Mouse (Mus musculus) erythroblast, embryonic 14.5 days (primary cell): ENCODE data around the gene Tspan18. TPM values are rescaled to one million over a fixed set of nuclear protein-coding genes. Genes with fewer than 3 reads are reported as not detected.
A peak's percentile ranks its signal among the peaks of the same experiment; 100 is the strongest.

Experiments
- H3K27me3 ChIP-seq: 2 replicates; pipeline ENCODE4 v1.6.1; 2012; ENCODE audit warnings: inconsistent platforms; ENCODE audit not compliant: control insufficient read depth
- H3K36me3 ChIP-seq: 2 replicates; pipeline ENCODE4 v1.6.1; 2012; ENCODE audit warnings: mild to moderate bottlenecking, inconsistent platforms; ENCODE audit not compliant: control insufficient read depth
- H3K4me1 ChIP-seq: 2 replicates; pipeline ENCODE4 v1.6.1; 2012; ENCODE audit warnings: inconsistent platforms; ENCODE audit not compliant: control insufficient read depth
- H3K4me3 ChIP-seq: replicated peaks from 2 replicates; pipeline ENCODE3; 2012; ENCODE audit warnings: moderate library complexity, mild to moderate bottlenecking, inconsistent platforms
- H3K9me3 ChIP-seq: 2 replicates; pipeline ENCODE4 v1.6.1; 2012; ENCODE audit warnings: low read length, inconsistent platforms, mixed read lengths; ENCODE audit not compliant: control insufficient read depth
- GATA1 ChIP-seq: IDR thresholded peaks from 2 replicates; pipeline ENCODE4 v1.6.1; 2012; ENCODE audit warnings: low read length, inconsistent platforms, mixed read lengths
- TAL1 ChIP-seq: IDR thresholded peaks from 3 replicates; pipeline ENCODE4 v1.6.1; 2012; ENCODE audit warnings: low read length, inconsistent platforms, mixed read lengths
- polyA plus RNA-seq: library from polyadenylated mRNA; stranded (reverse); fragments of >175 nt; gene quantifications from 2 replicates; pipeline ENCODE4 v1.2.3, GENCODE M21; 2012

Tspan18 gene
- polyA plus RNA-seq, 1 experiment: 0.50 TPM

- Histone ChIP-seq H3K4me1 (no peaks in the 10 kb centered on the region), H3K9me3 (no peaks in the 10 kb centered on the region), H3K36me3 (no peaks in the 10 kb centered on the region), H3K27me3 (no peaks in the 10 kb centered on the region), H3K4me3 (no peak overlapping the region)
- TF ChIP-seq TAL1 (no peak), GATA1 (no peak)
Measured at GRCm38 (mm10) chr2:93278181-93278975, 55.9 kb downstream of the Tspan18 start.

GRCm38 (mm10) chr2:93277486-93277885 is 56.8 kb downstream of the Tspan18 start:
- Histone ChIP-seq H3K4me1 (no peaks in the 10 kb centered on the region), H3K9me3 (no peaks in the 10 kb centered on the region), H3K4me3 (no peak overlapping the region), H3K36me3 (no peaks in the 10 kb centered on the region), H3K27me3 (no peaks in the 10 kb centered on the region)
- no peak for TF ChIP-seq GATA1
- TF ChIP-seq TAL1: no peak

- H3K4me3 ChIP-seq: no peak overlapping the region
- TF ChIP-seq GATA1 (no peak), TAL1 (no peak)
- no peaks in the 10 kb centered on the region for H3K27me3 ChIP-seq
- H3K4me1 ChIP-seq: no peaks in the 10 kb centered on the region
- no peaks in the 10 kb centered on the region for H3K9me3 ChIP-seq
- no peaks in the 10 kb centered on the region for H3K36me3 ChIP-seq
Measured at GRCm38 (mm10) chr2:93276026-93276425, 58.3 kb downstream of the Tspan18 start.

GRCm38 (mm10) chr2:93273916-93274315 is 60.4 kb downstream of the Tspan18 start:
- Histone ChIP-seq H3K27me3 (no peaks in the 10 kb centered on the region), H3K4me1 (no peaks in the 10 kb centered on the region), H3K9me3 (no peaks in the 10 kb centered on the region), H3K36me3 (no peaks in the 10 kb centered on the region), H3K4me3 (no peak overlapping the region)
- TF ChIP-seq GATA1: 0 out of 2 replicates have a peak, but pooled peaks have one; percentile 7
- TF ChIP-seq TAL1: no peak

GRCm38 (mm10) chr2:93270083-93270482 is 64.2 kb downstream of the Tspan18 start:
- H3K4me1 ChIP-seq: no peaks in the 10 kb centered on the region
- TF ChIP-seq GATA1: no peak
- no peak overlapping the region for H3K4me3 ChIP-seq
- H3K27me3 ChIP-seq: no peaks in the 10 kb centered on the region
- no peaks in the 10 kb centered on the region for H3K9me3 ChIP-seq
- H3K36me3 ChIP-seq: no peaks in the 10 kb centered on the region

- Histone ChIP-seq H3K9me3 (no peaks in the 10 kb centered on the region), H3K4me3 (no peak overlapping the region), H3K4me1 (no peaks in the 10 kb centered on the region), H3K36me3 (no peaks in the 10 kb centered on the region), H3K27me3 (no peaks in the 10 kb centered on the region)
- no peak for TF ChIP-seq GATA1
- no peak for TF ChIP-seq TAL1
Measured at GRCm38 (mm10) chr2:93269611-93270010, 64.7 kb downstream of the Tspan18 start.

GRCm38 (mm10) chr2:93268711-93269270 is 65.5 kb downstream of the Tspan18 start:
- Histone ChIP-seq H3K4me3 (no peak overlapping the region), H3K9me3 (no peaks in the 10 kb centered on the region), H3K36me3 (no peaks in the 10 kb centered on the region), H3K27me3 (no peaks in the 10 kb centered on the region), H3K4me1 (no peaks in the 10 kb centered on the region)
- TF ChIP-seq TAL1 (no peak), GATA1 (no peak)

- no peaks in the 10 kb centered on the region for H3K4me1 ChIP-seq
- TF ChIP-seq TAL1: no peak
- TF ChIP-seq GATA1: no peak
- no peaks in the 10 kb centered on the region for H3K27me3 ChIP-seq
- no peak overlapping the region for H3K4me3 ChIP-seq
- no peaks in the 10 kb centered on the region for H3K9me3 ChIP-seq
- H3K36me3 ChIP-seq: no peaks in the 10 kb centered on the region
Measured at GRCm38 (mm10) chr2:93267791-93268190, 66.5 kb downstream of the Tspan18 start.

- Histone ChIP-seq H3K27me3 (no peaks in the 10 kb centered on the region), H3K4me1 (no peaks in the 10 kb centered on the region), H3K9me3 (no peaks in the 10 kb centered on the region), H3K4me3 (no peak overlapping the region), H3K36me3 (no peaks in the 10 kb centered on the region)
- TF ChIP-seq TAL1 (no peak), GATA1 (no peak)
Measured at GRCm38 (mm10) chr2:93266565-93267169, 67.6 kb downstream of the Tspan18 start.
